Mouse (Mus musculus): ENCODE results near the gene Chfr. TPM values are rescaled to one million over a fixed set of nuclear protein-coding genes. Genes with fewer than 3 reads are reported as not detected.

The Chfr gene
- polyA plus RNA-seq, 1 experiment: 65.1 TPM

- WGBS: under 1% methylated on average over 41 of the region's 41 CpGs
- TF ChIP-seq POLR2A (IDR thresholded peaks at IDR 0.05; ENCODE audit: low read depth, low read length): peak; percentile 43; the same call in 1 of the 2 replicates
- TF ChIP-seq CTCF (IDR thresholded peaks at IDR 0.05; ENCODE audit: extremely low read depth, insufficient read length, insufficient replicate concordance, low read depth, low read length): peak; percentile 19; the same call in 1 of the 2 replicates
- H3K36me3 ChIP-seq (ENCODE audit: control insufficient read depth, insufficient read depth, low read length): peaks cover 4% of the 10 kb centered on the region
- peak within 1 kb of the TSS; percentile 88 for H3K4me3 ChIP-seq (ENCODE audit: low read depth, low read length)
- no peaks in the 10 kb centered on the region for H3K27me3 ChIP-seq (ENCODE audit: control insufficient read depth, insufficient read depth, low read length)
- H3K4me1 ChIP-seq (ENCODE audit: control insufficient read depth, insufficient read depth, insufficient read length, low read length): peaks cover 3% of the 10 kb centered on the region; the same call in 1 of the 2 replicates
- H3K27ac ChIP-seq (ENCODE audit: insufficient read depth, low read depth, low read length): peak within 1 kb of the TSS; percentile 68
Measured at GRCm38 (mm10) chr5:110176362-110177020, 40.8 kb downstream of the Chfr start, which contains the start of gene Golga3. TSS of gene Golga3 (plus strand) at chr5:110176701.

- Histone ChIP-seq H3K4me3 (ENCODE audit: low read depth, low read length) (peak overlapping the region; percentile 88), H3K27ac (ENCODE audit: insufficient read depth, low read depth, low read length) (peak overlapping the region; percentile 68), H3K27me3 (ENCODE audit: control insufficient read depth, insufficient read depth, low read length) (no peaks in the 10 kb centered on the region), H3K4me1 (ENCODE audit: control insufficient read depth, insufficient read depth, insufficient read length, low read length) (peaks cover 3% of the 10 kb centered on the region; the same call in 1 of the 2 replicates), H3K36me3 (ENCODE audit: control insufficient read depth, insufficient read depth, low read length) (peaks cover under 1% of the 10 kb centered on the region)
- TF ChIP-seq CTCF (IDR thresholded peaks at IDR 0.05; ENCODE audit: extremely low read depth, insufficient read length, insufficient replicate concordance, low read depth, low read length): peak; percentile 3; the same call in 1 of the 2 replicates
- 0 out of 2 replicates have a peak, but pooled peaks have one; percentile 5 for TF ChIP-seq POLR2A (IDR thresholded peaks at IDR 0.05; ENCODE audit: low read depth, low read length)
- under 1% methylated on average over 19 of the region's 19 CpGs for WGBS
Measured at GRCm38 (mm10) chr5:110177021-110177420, 41.4 kb downstream of the Chfr start.

- Histone ChIP-seq H3K27ac (ENCODE audit: insufficient read depth, low read depth, low read length) (no peak overlapping the region), H3K4me1 (ENCODE audit: control insufficient read depth, insufficient read depth, insufficient read length, low read length) (peaks cover 3% of the 10 kb centered on the region; the same call in 1 of the 2 replicates), H3K4me3 (ENCODE audit: low read depth, low read length) (no peak overlapping the region), H3K27me3 (ENCODE audit: control insufficient read depth, insufficient read depth, low read length) (no peaks in the 10 kb centered on the region), H3K36me3 (ENCODE audit: control insufficient read depth, insufficient read depth, low read length) (peaks cover 3% of the 10 kb centered on the region; the same call in 1 of the 2 replicates)
- no peak for TF ChIP-seq POLR2A (IDR thresholded peaks at IDR 0.05; ENCODE audit: low read depth, low read length)
- TF ChIP-seq CTCF (IDR thresholded peaks at IDR 0.05; ENCODE audit: extremely low read depth, insufficient read length, insufficient replicate concordance, low read depth, low read length): no peak
- 80% methylated on average over 2 of the region's 2 CpGs for WGBS
Measured at GRCm38 (mm10) chr5:110178628-110179027, 43.0 kb downstream of the Chfr start.

- 80% methylated on average over 5 of the region's 5 CpGs for WGBS
- H3K36me3 ChIP-seq (ENCODE audit: control insufficient read depth, insufficient read depth, low read length): peaks cover 23% of the 10 kb centered on the region
- H3K27ac ChIP-seq (ENCODE audit: insufficient read depth, low read depth, low read length): no peak overlapping the region
- no peaks in the 10 kb centered on the region for H3K27me3 ChIP-seq (ENCODE audit: control insufficient read depth, insufficient read depth, low read length)
- no peak for TF ChIP-seq POLR2A (IDR thresholded peaks at IDR 0.05; ENCODE audit: low read depth, low read length)
- TF ChIP-seq CTCF (IDR thresholded peaks at IDR 0.05; ENCODE audit: extremely low read depth, insufficient read length, insufficient replicate concordance, low read depth, low read length): no peak
- H3K4me1 ChIP-seq (ENCODE audit: control insufficient read depth, insufficient read depth, insufficient read length, low read length): peaks cover 3% of the 10 kb centered on the region; the same call in 1 of the 2 replicates
- no peak overlapping the region for H3K4me3 ChIP-seq (ENCODE audit: low read depth, low read length)
Measured at GRCm38 (mm10) chr5:110181716-110182115, 46.1 kb downstream of the Chfr start.

GRCm38 (mm10) chr5:110203164-110203895 is 67.7 kb downstream of the Chfr start:
- Histone ChIP-seq H3K4me3 (ENCODE audit: low read depth, low read length) (no peak overlapping the region), H3K27ac (ENCODE audit: insufficient read depth, low read depth, low read length) (no peak overlapping the region), H3K36me3 (ENCODE audit: control insufficient read depth, insufficient read depth, low read length) (peaks cover 63% of the 10 kb centered on the region), H3K4me1 (ENCODE audit: control insufficient read depth, insufficient read depth, insufficient read length, low read length) (no peaks in the 10 kb centered on the region), H3K27me3 (ENCODE audit: control insufficient read depth, insufficient read depth, low read length) (no peaks in the 10 kb centered on the region)
- 85% methylated on average over 10 of the region's 10 CpGs for WGBS
- no peak for TF ChIP-seq POLR2A (IDR thresholded peaks at IDR 0.05; ENCODE audit: low read depth, low read length)
- no peak for TF ChIP-seq CTCF (IDR thresholded peaks at IDR 0.05; ENCODE audit: extremely low read depth, insufficient read length, insufficient replicate concordance, low read depth, low read length)

- peaks cover 74% of the 10 kb centered on the region for H3K36me3 ChIP-seq (ENCODE audit: control insufficient read depth, insufficient read depth, low read length)
Measured at GRCm38 (mm10) chr5:110204777-110205176, 69.1 kb downstream of the Chfr start.

GRCm38 (mm10) chr5:110211312-110211711 is 75.7 kb downstream of the Chfr start:
- TF ChIP-seq POLR2A (IDR thresholded peaks at IDR 0.05; ENCODE audit: low read depth, low read length) (no peak), CTCF (IDR thresholded peaks at IDR 0.05; ENCODE audit: extremely low read depth, insufficient read length, insufficient replicate concordance, low read depth, low read length) (no peak)
- H3K4me1 ChIP-seq (ENCODE audit: control insufficient read depth, insufficient read depth, insufficient read length, low read length): no peaks in the 10 kb centered on the region
- peaks cover 80% of the 10 kb centered on the region for H3K36me3 ChIP-seq (ENCODE audit: control insufficient read depth, insufficient read depth, low read length)
- H3K27ac ChIP-seq (ENCODE audit: insufficient read depth, low read depth, low read length): no peak overlapping the region
- no peaks in the 10 kb centered on the region for H3K27me3 ChIP-seq (ENCODE audit: control insufficient read depth, insufficient read depth, low read length)
- WGBS: 81% methylated on average over 2 of the region's 2 CpGs
- no peak overlapping the region for H3K4me3 ChIP-seq (ENCODE audit: low read depth, low read length)

More at GRCm38 (mm10) chr5:110204777-110205176, 69.1 kb downstream of the Chfr start:
- TF ChIP-seq POLR2A (IDR thresholded peaks at IDR 0.05; ENCODE audit: low read depth, low read length) (no peak), CTCF (IDR thresholded peaks at IDR 0.05; ENCODE audit: extremely low read depth, insufficient read length, insufficient replicate concordance, low read depth, low read length) (peak; percentile 30; the same call in 1 of the 2 replicates)
- no peaks in the 10 kb centered on the region for H3K4me1 ChIP-seq (ENCODE audit: control insufficient read depth, insufficient read depth, insufficient read length, low read length)
- H3K27ac ChIP-seq (ENCODE audit: insufficient read depth, low read depth, low read length): no peak overlapping the region
- no peaks in the 10 kb centered on the region for H3K27me3 ChIP-seq (ENCODE audit: control insufficient read depth, insufficient read depth, low read length)
- H3K4me3 ChIP-seq (ENCODE audit: low read depth, low read length): no peak overlapping the region
- WGBS: 75% methylated on average over 6 of the region's 6 CpGs

All from small intestine, adult 2 months (tissue).